In the genomic region with DNA sequence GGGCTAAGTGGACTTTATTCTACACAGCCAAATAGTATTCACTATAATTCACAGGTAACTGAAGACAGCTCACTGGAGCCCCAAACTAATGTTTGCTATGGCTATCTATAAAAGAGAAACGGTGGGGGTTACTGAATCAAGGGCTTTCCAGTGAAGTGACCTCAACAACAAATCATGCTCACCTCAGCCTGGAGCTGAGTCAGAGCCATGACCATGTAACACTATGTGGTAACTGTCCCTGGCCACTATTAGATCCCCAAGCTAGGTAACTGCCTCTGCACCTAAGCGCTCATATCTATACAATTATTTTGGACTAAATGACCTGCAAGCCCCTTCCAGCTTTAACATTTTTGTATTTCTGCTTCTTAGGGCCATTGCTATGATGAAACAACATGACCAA, we compare ENCODE assay signal across 11 mouse cellular contexts. TPM values are rescaled to one million over a fixed set of nuclear protein-coding genes. Genes with fewer than 3 reads are reported as not detected.
DNase-seq lines count a peak whose midpoint lies in the region.
"Had no signal": no experiment of that assay in that cellular context is flagged by ENCODE, and none has a peak within 500 bp of the region (broad histone marks: within the 10 kb centered on the region; RNA-seq: fewer than 3 reads in every experiment).

No protein-coding gene starts in this region.

- intact Hi-C loops in left cerebral cortex, postnatal 10 days (cut with DNase I) = loop anchor here (5.0 kb wide), 1 partner anchor 40 kb away; the partner anchor contains the start of gene Syt13

- peak; percentile 61 for DNase-seq in adrenal gland, adult 2 months
- DNase-seq in adrenal gland, adult 18-20 months (ENCODE audit: low spot score in 2 of 2) = no peak
- DNase-seq in adrenal gland, postnatal 14 days = peak; percentile 24
- no peak for DNase-seq in adrenal gland, postnatal 4 days (ENCODE audit: low spot score in 2 of 2)
- peak; percentile 36 to 37 for DNase-seq in adrenal gland, postnatal 36 days
- no peak for DNase-seq in left cerebral cortex, postnatal 10 days (ENCODE audit: extremely low spot score in 1 of 2, low spot score in 2 of 2)
- DNase-seq: cerebellum, adult 11-12 months; cerebellum, adult 2 months; cerebellum, adult 9-10 months; cerebellum, postnatal 10 days had no signal

RNA-seq across cellular contexts. Expression of gene Syt13, which starts 42.0 kb away (rescaled TPM):
- 1 to 10 TPM in 1 of 2 experiments, under 1 TPM in 1; 0.89 to 1.6 TPM for total RNA-seq in adrenal gland, adult 2 months (2021)
- polyA plus RNA-seq in adrenal gland, adult 2 months (2012; rRNA removed) = 0.15 and 0.30 TPM in 2 replicates
- total RNA-seq in adrenal gland, adult 18-20 months (2021) = 1 to 10 TPM; 1.0 to 2.8 TPM
- total RNA-seq in adrenal gland, postnatal 14 days (2021) = 1.0 and 1.6 TPM in 2 replicates
- 1 to 10 TPM; 1.1 to 3.9 TPM for total RNA-seq in adrenal gland, postnatal 4 days (2021)
- 1 to 10 TPM; 1.1 to 2.0 TPM for total RNA-seq in adrenal gland, postnatal 36 days (2021)
- 10 to 100 TPM; 90.0 to 95.7 TPM for total RNA-seq in left cerebral cortex, postnatal 10 days (2021)
- total RNA-seq: MEL had no signal

Comparison
In these comparisons a context has a peak if more than half of its experiments do, and no peak if none do; other contexts are left out.
1. DNase-seq: peak in adrenal gland, adult 2 months (single experiment), adrenal gland, postnatal 14 days (single experiment) and adrenal gland, postnatal 36 days (2 of 2); none in adrenal gland, adult 18-20 months (0 of 2), adrenal gland, postnatal 4 days (0 of 2) and left cerebral cortex, postnatal 10 days (0 of 2).
2. RNA of gene Syt13, which starts 42.0 kb away (total RNA-seq): 90.0 to 95.7 TPM in left cerebral cortex, postnatal 10 days; 1.1 to 3.9 TPM in adrenal gland, postnatal 4 days, 1.0 to 2.8 TPM in adrenal gland, adult 18-20 months, 1.1 to 2.0 TPM in adrenal gland, postnatal 36 days, 0.89 to 1.6 TPM in adrenal gland, adult 2 months and 1.0 to 1.6 TPM in adrenal gland, postnatal 14 days; every median in the first group is over 10 times any median in the second.